Mouse (Mus musculus): ENCODE results near the gene Slc35a1.
A peak's percentile ranks its signal among the peaks of the same experiment; 100 is the strongest.
"Not testable (repeated sequence)": the region's sequence is repeated elsewhere in the genome, so short reads cannot be mapped to it uniquely, and the experiment has no call there.

Slc35a1 gene

GRCm38 (mm10) chr4:34686874-34687567 is at the start of gene Slc35a1:
TSS of gene Slc35a1 (minus strand) at chr4:34687438.
- peak; percentile 94 to 97 for DNase-seq

GRCm38 (mm10) chr4:34734461-34734860 is 47.2 kb upstream of the Slc35a1 start:
- no peak for DNase-seq

- DNase-seq, result not testable (repeated sequence)
Measured at GRCm38 (mm10) chr4:34733415-34733814, 46.2 kb upstream of the Slc35a1 start.

DNA sequence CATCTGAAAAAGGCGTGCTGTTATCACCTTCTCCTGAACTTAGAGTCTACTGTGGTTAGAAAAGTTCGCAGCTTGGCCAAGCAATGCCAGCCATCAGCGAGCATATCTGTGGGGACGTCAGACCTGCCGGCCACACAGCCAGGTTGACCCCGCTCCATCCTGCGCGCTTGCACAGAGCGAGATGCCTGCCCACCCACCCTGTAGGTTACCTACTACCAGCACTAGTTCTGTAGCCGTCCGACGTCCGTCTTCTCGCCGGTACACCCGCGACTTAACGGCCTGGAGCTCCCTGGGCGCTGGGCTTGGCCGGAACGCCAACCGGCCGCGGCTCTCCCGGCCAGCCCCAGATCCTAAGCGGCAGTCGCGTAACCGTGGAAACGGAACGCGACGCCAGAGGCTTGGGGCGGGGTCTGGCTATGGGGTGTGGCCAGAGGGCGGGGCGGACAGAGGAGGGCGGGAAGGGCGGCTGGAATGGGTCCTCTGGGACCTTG is 42.7 kb upstream of the Slc35a1 start, which contains the start of gene Cfap206:
Gene Cfap206 (minus strand): TSS at position 356 of the 491 bp plus-strand sequence.
- DNase-seq, result peak; percentile 82 to 88

GRCm38 (mm10) chr4:34725710-34726109 is 38.5 kb upstream of the Slc35a1 start:
- DNase-seq, result not testable (repeated sequence)

DNA sequence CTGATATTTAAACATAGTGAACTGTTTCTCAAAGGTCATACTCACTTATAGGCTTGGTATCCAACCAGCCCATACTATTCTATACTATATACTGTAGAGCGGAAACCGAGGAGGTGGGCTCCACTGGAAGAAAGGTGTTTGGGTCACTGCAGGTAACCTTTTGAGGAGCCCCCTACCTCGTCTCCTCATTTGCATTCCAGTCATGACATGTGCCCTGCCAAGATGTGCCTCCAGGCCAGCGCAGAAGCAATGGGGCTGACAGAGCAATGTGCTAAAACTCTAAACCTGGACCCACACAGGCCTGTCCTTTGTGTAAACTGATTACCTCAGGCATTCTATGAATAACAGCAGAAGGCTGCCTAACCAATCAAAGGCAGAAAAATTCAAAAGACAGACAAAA is 37.1 kb upstream of the Slc35a1 start:
- no peak for DNase-seq

DNA sequence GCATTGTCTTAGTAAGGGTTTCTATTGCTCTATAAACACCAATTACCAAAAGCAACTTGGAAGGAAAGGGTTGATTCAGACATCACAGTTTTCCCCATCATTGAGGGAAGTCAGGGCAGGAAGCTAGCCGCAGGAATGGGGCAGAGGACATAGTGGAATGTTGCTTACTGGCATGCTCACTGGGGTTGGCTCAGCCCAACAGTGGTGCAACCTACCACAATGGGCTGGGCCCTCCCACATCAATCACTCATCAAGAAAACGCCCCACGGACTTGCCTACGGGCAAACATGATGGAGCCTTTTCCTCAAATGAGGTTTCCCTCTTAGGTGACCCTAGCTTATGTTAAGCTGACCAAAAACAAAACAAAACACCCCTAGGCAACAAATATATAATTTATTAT is 35.9 kb upstream of the Slc35a1 start:
- no peak for DNase-seq

- no peak for DNase-seq
Measured at GRCm38 (mm10) chr4:34720127-34720895, 33.1 kb upstream of the Slc35a1 start.

GRCm38 (mm10) chr4:34719421-34719820 is 32.2 kb upstream of the Slc35a1 start:
- no peak for DNase-seq

DNA sequence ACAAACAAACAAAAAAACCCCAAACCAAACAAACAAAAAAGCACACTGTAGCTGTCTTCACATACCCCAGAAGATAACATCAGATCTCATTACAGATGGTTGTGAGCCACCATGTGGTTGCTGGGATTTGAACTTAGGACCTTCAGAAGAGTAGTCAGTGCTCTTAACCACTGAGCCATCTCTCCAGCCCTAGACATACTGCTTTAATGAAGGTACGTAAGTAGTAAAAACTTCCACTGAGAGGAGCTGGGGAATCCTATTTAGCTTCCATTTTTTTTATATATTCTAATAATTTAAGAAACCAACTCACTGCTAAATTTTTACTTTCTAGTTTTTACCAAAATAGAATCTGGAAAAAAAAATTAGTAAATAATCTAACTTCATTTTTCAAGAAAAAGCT is 27.8 kb upstream of the Slc35a1 start:
- no peak for DNase-seq

- DNase-seq, result no peak
Measured at GRCm38 (mm10) chr4:34708127-34708526, 20.9 kb upstream of the Slc35a1 start.

DNA sequence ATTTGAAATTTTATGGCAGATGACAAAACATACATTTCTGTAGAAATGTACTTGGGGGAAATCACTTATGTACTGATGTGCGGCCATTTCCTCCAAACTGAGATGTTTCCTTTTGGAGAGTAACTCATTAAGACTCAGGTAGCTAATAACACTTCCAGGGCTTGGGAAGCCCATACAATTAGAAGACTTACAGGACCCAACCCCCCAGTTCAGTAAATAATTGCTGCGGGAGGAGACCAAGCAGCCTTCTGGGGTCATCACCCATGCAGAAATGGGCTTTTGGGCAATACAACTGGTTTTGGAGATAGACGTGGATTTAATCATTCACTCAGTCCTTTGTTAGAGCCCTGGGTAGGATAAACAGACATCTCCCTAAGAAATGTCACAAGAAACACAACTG is 20.0 kb upstream of the Slc35a1 start:
- no peak for DNase-seq

DNA sequence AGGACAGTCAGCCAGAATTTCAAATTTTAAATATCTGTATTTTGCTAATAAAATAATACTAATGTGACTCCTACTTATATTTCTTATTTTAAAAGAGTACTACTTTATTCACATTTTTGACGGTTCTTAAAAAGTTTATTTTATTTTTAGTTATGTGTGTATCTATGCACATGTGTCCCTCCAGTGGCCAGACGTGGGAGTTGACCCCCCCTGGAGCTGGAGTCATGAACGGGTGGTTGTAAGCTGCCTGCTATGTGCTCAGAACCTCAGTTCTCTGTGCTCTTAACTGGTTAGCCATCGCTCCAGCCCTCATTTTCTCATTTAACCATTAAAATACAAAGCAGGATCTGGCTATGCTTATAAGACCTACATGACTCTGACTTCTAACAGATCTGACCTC is 15.8 kb upstream of the Slc35a1 start:
- no peak for DNase-seq

DNA sequence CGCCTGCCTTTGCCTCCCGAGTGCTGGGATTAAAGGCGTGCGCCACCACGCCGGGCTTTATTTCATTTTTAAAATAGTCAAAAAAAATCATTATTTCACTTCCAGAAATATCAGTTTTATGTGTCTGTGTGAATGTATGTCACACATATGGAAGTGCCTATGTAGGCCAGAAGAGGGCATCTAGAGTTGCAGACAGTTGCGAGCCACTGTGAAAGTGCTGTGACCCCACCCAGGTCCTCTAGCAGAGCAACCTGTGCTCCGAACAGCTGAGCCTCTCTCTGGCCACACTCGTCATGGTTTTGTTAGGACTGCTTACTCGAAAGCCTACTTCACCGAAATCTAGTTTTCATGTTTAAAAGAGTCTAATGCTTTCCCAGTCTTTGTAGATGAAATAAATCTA is 15.0 kb upstream of the Slc35a1 start:
- no peak for DNase-seq

DNA sequence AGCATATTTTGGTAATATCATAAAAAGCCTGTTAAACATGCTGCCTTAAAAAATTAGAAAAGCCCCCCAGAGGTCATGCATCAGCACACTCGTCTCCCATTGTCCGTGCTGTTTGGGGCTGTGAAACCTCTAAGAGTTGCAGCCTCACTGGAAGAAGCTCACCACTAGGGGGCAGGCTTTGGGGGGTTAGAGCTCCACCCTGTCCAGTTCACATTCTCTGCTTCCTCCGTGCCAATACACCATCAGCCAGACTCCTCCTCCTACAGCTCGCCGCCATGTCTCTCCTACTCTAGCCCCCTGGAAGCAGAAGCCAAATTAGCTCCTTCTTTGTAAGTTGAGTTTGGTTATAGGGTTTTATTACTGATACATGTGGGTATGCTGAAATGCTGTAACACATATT is 14.3 kb upstream of the Slc35a1 start:
- peak; percentile 63 to 73 for DNase-seq

DNA sequence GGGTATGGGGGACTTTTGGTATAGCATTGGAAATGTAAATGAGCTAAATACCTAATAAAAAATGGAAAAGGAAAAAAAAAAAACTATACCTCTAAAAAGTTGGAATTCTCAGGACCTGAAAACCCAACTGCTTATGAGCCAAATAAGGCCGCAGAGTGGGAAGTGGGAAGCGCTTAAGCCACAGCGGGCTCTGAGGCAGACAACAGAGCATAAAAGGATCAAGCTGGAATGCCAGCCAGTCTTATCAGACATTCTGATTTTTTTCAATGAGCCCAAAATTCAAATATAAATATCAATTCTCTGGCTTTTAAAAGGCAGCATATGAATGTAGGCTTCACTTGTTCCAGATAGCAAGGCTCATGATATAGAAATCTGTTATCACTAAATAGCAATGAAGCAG is 783 bp upstream of the Slc35a1 start:
- no peak for DNase-seq

DNA sequence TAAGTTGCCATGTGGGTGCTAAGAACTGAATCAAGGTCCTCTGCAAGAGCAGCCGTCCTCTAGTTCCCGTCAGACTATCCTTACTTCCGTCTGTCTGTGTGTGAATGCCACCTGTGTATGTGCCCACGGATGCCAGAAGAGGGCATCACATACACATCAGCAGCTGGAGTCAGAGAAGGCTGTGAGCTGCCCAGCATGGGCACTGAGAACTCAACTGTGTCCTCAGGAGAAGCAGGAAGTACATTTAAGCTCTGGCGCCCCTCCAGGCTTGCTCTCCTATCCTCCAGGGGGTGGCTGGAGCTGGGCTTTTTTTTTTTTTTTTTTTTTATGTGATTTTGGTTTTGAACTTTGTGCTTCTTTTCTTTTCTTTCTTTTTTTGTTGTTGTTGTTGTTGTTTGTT is 6.7 kb downstream of the Slc35a1 start:
- peak in 1 of 2 experiments; percentile 14 for DNase-seq

GRCm38 (mm10) chr4:34673721-34674120 is 13.5 kb downstream of the Slc35a1 start:
- DNase-seq, result peak in 1 of 2 experiments; percentile 49

GRCm38 (mm10) chr4:34667923-34668322 is 19.3 kb downstream of the Slc35a1 start:
- DNase-seq, result no peak

DNA sequence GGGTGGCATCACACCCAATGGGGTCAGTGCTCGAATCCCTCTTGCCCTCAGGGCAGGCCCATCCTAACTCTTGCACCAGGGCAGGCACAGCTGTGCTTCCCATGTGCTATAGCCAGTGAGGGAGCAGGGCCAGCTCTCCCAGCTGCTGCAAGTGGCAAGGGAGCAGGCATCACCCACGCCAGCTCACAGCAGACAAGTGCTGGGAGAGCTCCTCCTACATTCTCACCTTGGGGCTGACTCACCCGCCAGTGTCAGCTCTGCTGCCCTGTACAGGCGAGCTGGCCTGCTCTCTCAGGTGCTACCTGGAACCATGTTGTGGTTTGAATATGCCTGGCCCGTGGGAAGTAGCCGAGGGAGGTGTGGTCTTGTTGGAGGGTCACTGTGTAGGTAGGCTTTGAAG is 25.3 kb downstream of the Slc35a1 start:
- no peak for DNase-seq

DNA sequence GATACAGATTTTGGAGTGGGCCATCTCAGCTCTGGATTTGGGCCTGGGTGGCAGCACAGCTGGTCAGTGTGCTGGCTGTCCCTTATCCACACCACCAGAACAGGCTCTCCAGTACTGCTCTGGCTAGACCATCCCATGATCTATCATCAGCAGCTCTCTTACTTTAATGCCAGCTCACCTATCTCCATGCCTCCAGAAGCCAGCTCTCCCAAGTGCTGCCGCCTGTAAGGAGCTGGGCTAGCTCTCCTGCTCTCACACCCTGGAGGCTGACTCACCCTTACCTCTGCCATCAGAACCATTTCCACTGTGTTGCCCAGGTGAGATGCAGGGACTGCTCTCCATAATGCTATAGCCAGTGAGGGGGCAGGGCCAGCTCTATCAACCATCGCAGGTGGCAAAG is 25.7 kb downstream of the Slc35a1 start:
- DNase-seq, result no peak

- DNase-seq, result no peak
Measured at GRCm38 (mm10) chr4:34659012-34659411, 28.2 kb downstream of the Slc35a1 start.

- no peak for DNase-seq
Measured at GRCm38 (mm10) chr4:34656101-34656500, 31.1 kb downstream of the Slc35a1 start.

DNA sequence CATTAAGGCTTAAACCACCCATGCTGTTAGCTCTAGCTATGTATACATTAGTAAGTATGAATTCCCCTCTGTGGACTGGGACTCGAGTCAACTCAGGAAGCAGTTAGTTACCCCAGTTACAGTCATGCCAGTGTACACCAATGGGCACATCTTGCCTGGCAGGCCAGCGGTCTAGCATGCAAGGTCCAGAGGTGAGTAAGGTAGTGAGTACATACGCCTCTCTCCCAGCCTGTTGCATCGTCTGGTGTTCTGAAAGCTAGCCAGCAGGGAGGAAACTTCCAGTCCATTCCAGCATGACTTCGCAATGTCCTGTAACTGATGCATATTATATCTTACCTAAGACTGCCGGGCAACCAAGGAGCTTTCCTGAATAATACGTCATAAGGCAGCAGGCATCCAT is 34.1 kb downstream of the Slc35a1 start:
- no peak for DNase-seq
